Mouse (Mus musculus): ENCODE results near the gene Mpp3.

Mpp3 gene

GRCm38 (mm10) chr11:101979140-101979539 is 49.1 kb downstream of the Mpp3 start:
- 66% methylated on average over 5 of the region's 5 CpGs for WGBS

GRCm38 (mm10) chr11:101976949-101977348 is 51.3 kb downstream of the Mpp3 start:
- WGBS = 94% methylated on average over 7 of the region's 7 CpGs

GRCm38 (mm10) chr11:101974923-101975322 is 53.3 kb downstream of the Mpp3 start:
- 59% methylated on average over 9 of the region's 9 CpGs for WGBS

GRCm38 (mm10) chr11:101974181-101974580 is 54.1 kb downstream of the Mpp3 start:
- 70% methylated on average over 6 of the region's 6 CpGs for WGBS

GRCm38 (mm10) chr11:101973496-101973895 is 54.8 kb downstream of the Mpp3 start:
- WGBS = 61% methylated on average over 9 of the region's 9 CpGs

- 87% methylated on average over 5 of the region's 5 CpGs for WGBS
Observed at GRCm38 (mm10) chr11:101972651-101973050, 55.6 kb downstream of the Mpp3 start.

- 59% methylated on average over 3 of the region's 3 CpGs for WGBS
Observed at GRCm38 (mm10) chr11:101972097-101972496, 56.2 kb downstream of the Mpp3 start.

- WGBS = 41% methylated on average over 3 of the region's 3 CpGs
Observed at GRCm38 (mm10) chr11:101971410-101971809, 56.9 kb downstream of the Mpp3 start.

- WGBS = 80% methylated on average over 13 of the region's 13 CpGs
Observed at GRCm38 (mm10) chr11:101969835-101970234, 58.4 kb downstream of the Mpp3 start.

- under 1% methylated on average over 5 of the region's 5 CpGs for WGBS
Observed at GRCm38 (mm10) chr11:101968791-101969190, 59.5 kb downstream of the Mpp3 start.

- 44% methylated on average over 7 of the region's 7 CpGs for WGBS
Observed at GRCm38 (mm10) chr11:101968311-101968710, 60.0 kb downstream of the Mpp3 start.

- 42% methylated on average over 10 of the region's 10 CpGs for WGBS
Observed at GRCm38 (mm10) chr11:101966965-101967614, 61.2 kb downstream of the Mpp3 start, which contains the start of gene Sost. Gene Sost, minus strand, starts transcription at chr11:101967015.

GRCm38 (mm10) chr11:101965553-101965952 is 62.7 kb downstream of the Mpp3 start:
- WGBS = 31% methylated on average over 2 of the region's 2 CpGs

GRCm38 (mm10) chr11:101964647-101965046 is 63.6 kb downstream of the Mpp3 start:
- WGBS = 41% methylated on average over 8 of the region's 8 CpGs

GRCm38 (mm10) chr11:101963473-101964291 is 64.6 kb downstream of the Mpp3 start:
- WGBS = under 1% methylated on average over 78 of the region's 78 CpGs

GRCm38 (mm10) chr11:101963043-101963442 is 65.2 kb downstream of the Mpp3 start:
- 8% methylated on average over 11 of the region's 11 CpGs for WGBS

- WGBS = 48% methylated on average over 5 of the region's 5 CpGs
Observed at GRCm38 (mm10) chr11:101957476-101957875, 70.8 kb downstream of the Mpp3 start.

GRCm38 (mm10) chr11:101953441-101953840 is 74.8 kb downstream of the Mpp3 start:
- WGBS = 74% methylated on average over 4 of the region's 4 CpGs

GRCm38 (mm10) chr11:101952541-101953341 is 75.5 kb downstream of the Mpp3 start:
- WGBS = 27% methylated on average over 24 of the region's 24 CpGs

GRCm38 (mm10) chr11:101950021-101950420 is 78.2 kb downstream of the Mpp3 start:
- WGBS = 67% methylated on average over 5 of the region's 5 CpGs

Data from cerebral cortex, adult 2 months (tissue).